Mouse (Mus musculus): Measurements from ENCODE around the gene Epb41l4b. TPM values are rescaled to one million over a fixed set of nuclear protein-coding genes. Genes with fewer than 3 reads are reported as not detected.

Gene Epb41l4b
- polyA plus RNA-seq, 1 experiment from 2014 or later: 5.2 TPM

- WGBS: 56% methylated on average over 4 of the region's 4 CpGs
Observed at GRCm38 (mm10) chr4:57031440-57031839, 111.8 kb downstream of the Epb41l4b start.

GRCm38 (mm10) chr4:57027954-57028353 is 115.3 kb downstream of the Epb41l4b start:
- H3K9me3 ChIP-seq (replicated peaks): no peaks in the 10 kb centered on the region
- ATAC-seq (ENCODE audit: insufficient number of reproducible peaks, low FRiP score, low TSS enrichment, low read depth): no peak
- 65% methylated on average over 10 of the region's 10 CpGs for WGBS
- no peak overlapping the region for H3K27ac ChIP-seq (replicated peaks)
- no peaks in the 10 kb centered on the region for H3K27me3 ChIP-seq
- no peak overlapping the region for H3K4me2 ChIP-seq (replicated peaks)
- no peak overlapping the region for H3K4me3 ChIP-seq (replicated peaks)
- no peaks in the 10 kb centered on the region for H3K4me1 ChIP-seq
- no peaks in the 10 kb centered on the region for H3K36me3 ChIP-seq
- no peak overlapping the region for H3K9ac ChIP-seq

More at GRCm38 (mm10) chr4:57031440-57031839, 111.8 kb downstream of the Epb41l4b start:
- no peaks in the 10 kb centered on the region for H3K36me3 ChIP-seq
- H3K9ac ChIP-seq: no peak overlapping the region
- H3K4me1 ChIP-seq: no peaks in the 10 kb centered on the region
- no peak overlapping the region for H3K4me3 ChIP-seq (replicated peaks)
- no peak for ATAC-seq (ENCODE audit: insufficient number of reproducible peaks, low FRiP score, low TSS enrichment, low read depth)
- no peak overlapping the region for H3K27ac ChIP-seq (replicated peaks)
- H3K27me3 ChIP-seq: no peaks in the 10 kb centered on the region
- H3K9me3 ChIP-seq (replicated peaks): no peaks in the 10 kb centered on the region
- no peak overlapping the region for H3K4me2 ChIP-seq (replicated peaks)

GRCm38 (mm10) chr4:57023527-57023926 is 119.7 kb downstream of the Epb41l4b start:
- ATAC-seq (ENCODE audit: insufficient number of reproducible peaks, low FRiP score, low TSS enrichment, low read depth): no peak
- Histone ChIP-seq H3K36me3 (no peaks in the 10 kb centered on the region), H3K4me2 (replicated peaks) (no peak overlapping the region), H3K27me3 (no peaks in the 10 kb centered on the region), H3K4me3 (replicated peaks) (no peak overlapping the region), H3K9me3 (replicated peaks) (no peaks in the 10 kb centered on the region), H3K9ac (no peak overlapping the region), H3K27ac (replicated peaks) (no peak overlapping the region), H3K4me1 (no peaks in the 10 kb centered on the region)
- WGBS: 42% methylated on average over 3 of the region's 3 CpGs

- no peaks in the 10 kb centered on the region for H3K36me3 ChIP-seq
- no peak overlapping the region for H3K27ac ChIP-seq (replicated peaks)
- H3K9me3 ChIP-seq (replicated peaks): no peaks in the 10 kb centered on the region
- no peaks in the 10 kb centered on the region for H3K4me1 ChIP-seq
- no peak overlapping the region for H3K4me2 ChIP-seq (replicated peaks)
- no peak overlapping the region for H3K4me3 ChIP-seq (replicated peaks)
- WGBS: 80% methylated on average over 3 of the region's 3 CpGs
- ATAC-seq (ENCODE audit: insufficient number of reproducible peaks, low FRiP score, low TSS enrichment, low read depth): no peak
- no peaks in the 10 kb centered on the region for H3K27me3 ChIP-seq
- H3K9ac ChIP-seq: no peak overlapping the region
Observed at GRCm38 (mm10) chr4:57021288-57021687, 121.9 kb downstream of the Epb41l4b start.

GRCm38 (mm10) chr4:57017229-57017628 is 126.0 kb downstream of the Epb41l4b start:
- Histone ChIP-seq H3K4me1 (no peaks in the 10 kb centered on the region), H3K9ac (no peak overlapping the region), H3K4me2 (replicated peaks) (no peak overlapping the region), H3K27me3 (no peaks in the 10 kb centered on the region; the same call in 1 of the 2 replicates), H3K4me3 (replicated peaks) (no peak overlapping the region), H3K27ac (replicated peaks) (no peak overlapping the region), H3K36me3 (no peaks in the 10 kb centered on the region), H3K9me3 (replicated peaks) (no peaks in the 10 kb centered on the region)
- no peak for ATAC-seq (ENCODE audit: insufficient number of reproducible peaks, low FRiP score, low TSS enrichment, low read depth)
- WGBS: 30% methylated on average over 5 of the region's 5 CpGs

GRCm38 (mm10) chr4:57016366-57017171 is 126.7 kb downstream of the Epb41l4b start:
- H3K27me3 ChIP-seq: no peaks in the 10 kb centered on the region; the same call in 1 of the 2 replicates
- no peak for ATAC-seq (ENCODE audit: insufficient number of reproducible peaks, low FRiP score, low TSS enrichment, low read depth)
- no peaks in the 10 kb centered on the region for H3K4me1 ChIP-seq
- H3K9me3 ChIP-seq (replicated peaks): no peaks in the 10 kb centered on the region
- no peak overlapping the region for H3K9ac ChIP-seq
- WGBS: 53% methylated on average over 18 of the region's 18 CpGs
- H3K4me2 ChIP-seq (replicated peaks): no peak overlapping the region
- H3K4me3 ChIP-seq (replicated peaks): no peak overlapping the region
- H3K27ac ChIP-seq (replicated peaks): no peak overlapping the region
- H3K36me3 ChIP-seq: no peaks in the 10 kb centered on the region

- no peak overlapping the region for H3K27ac ChIP-seq (replicated peaks)
- no peak overlapping the region for H3K4me2 ChIP-seq (replicated peaks)
- WGBS: 75% methylated on average over 5 of the region's 5 CpGs
- H3K4me1 ChIP-seq: peaks cover 4% of the 10 kb centered on the region; the same call in 1 of the 2 replicates
- no peaks in the 10 kb centered on the region for H3K9me3 ChIP-seq (replicated peaks)
- H3K9ac ChIP-seq: no peak overlapping the region
- H3K27me3 ChIP-seq: no peaks in the 10 kb centered on the region; the same call in 1 of the 2 replicates
- no peak overlapping the region for H3K4me3 ChIP-seq (replicated peaks)
- ATAC-seq (ENCODE audit: insufficient number of reproducible peaks, low FRiP score, low TSS enrichment, low read depth): no peak
- no peaks in the 10 kb centered on the region for H3K36me3 ChIP-seq
Observed at GRCm38 (mm10) chr4:57015032-57015431, 128.2 kb downstream of the Epb41l4b start.

GRCm38 (mm10) chr4:57011454-57012046 is 131.7 kb downstream of the Epb41l4b start:
- no peaks in the 10 kb centered on the region; the same call in 1 of the 2 replicates for H3K27me3 ChIP-seq
- no peaks in the 10 kb centered on the region for H3K36me3 ChIP-seq
- no peak overlapping the region for H3K4me2 ChIP-seq (replicated peaks)
- no peaks in the 10 kb centered on the region for H3K9me3 ChIP-seq (replicated peaks)
- no peak overlapping the region for H3K27ac ChIP-seq (replicated peaks)
- ATAC-seq (ENCODE audit: insufficient number of reproducible peaks, low FRiP score, low TSS enrichment, low read depth): no peak
- no peak overlapping the region for H3K9ac ChIP-seq
- H3K4me1 ChIP-seq: peaks cover 4% of the 10 kb centered on the region; the same call in 1 of the 2 replicates
- 57% methylated on average over 8 of the region's 8 CpGs for WGBS
- H3K4me3 ChIP-seq (replicated peaks): no peak overlapping the region

- H3K4me2 ChIP-seq (replicated peaks): no peak overlapping the region
- H3K36me3 ChIP-seq: no peaks in the 10 kb centered on the region
- H3K4me1 ChIP-seq: peaks cover 4% of the 10 kb centered on the region; the same call in 1 of the 2 replicates
- WGBS: 5% methylated on average over 6 of the region's 6 CpGs
- H3K4me3 ChIP-seq (replicated peaks): no peak overlapping the region
- H3K9me3 ChIP-seq (replicated peaks): no peaks in the 10 kb centered on the region
- H3K27ac ChIP-seq (replicated peaks): no peak overlapping the region
- H3K27me3 ChIP-seq: no peaks in the 10 kb centered on the region; the same call in 1 of the 2 replicates
- no peak for ATAC-seq (ENCODE audit: insufficient number of reproducible peaks, low FRiP score, low TSS enrichment, low read depth)
- H3K9ac ChIP-seq: no peak overlapping the region
Observed at GRCm38 (mm10) chr4:57010919-57011318, 132.3 kb downstream of the Epb41l4b start.

- ATAC-seq (ENCODE audit: insufficient number of reproducible peaks, low FRiP score, low TSS enrichment, low read depth): no peak
- 47% methylated on average over 5 of the region's 5 CpGs for WGBS
- no peaks in the 10 kb centered on the region for H3K9me3 ChIP-seq (replicated peaks)
Observed at GRCm38 (mm10) chr4:57010425-57010824, 132.8 kb downstream of the Epb41l4b start.

GRCm38 (mm10) chr4:57007717-57008116 is 135.5 kb downstream of the Epb41l4b start:
- Histone ChIP-seq H3K27ac (replicated peaks) (no peak overlapping the region), H3K9ac (no peak overlapping the region), H3K36me3 (no peaks in the 10 kb centered on the region), H3K4me2 (replicated peaks) (no peak overlapping the region), H3K9me3 (replicated peaks) (no peaks in the 10 kb centered on the region), H3K4me3 (replicated peaks) (no peak overlapping the region), H3K4me1 (peaks cover 20% of the 10 kb centered on the region), H3K27me3 (no peaks in the 10 kb centered on the region)
- ATAC-seq (ENCODE audit: insufficient number of reproducible peaks, low FRiP score, low TSS enrichment, low read depth): no peak
- 50% methylated on average over 9 of the region's 9 CpGs for WGBS

More at GRCm38 (mm10) chr4:57010425-57010824, 132.8 kb downstream of the Epb41l4b start:
- peaks cover 4% of the 10 kb centered on the region; the same call in 1 of the 2 replicates for H3K4me1 ChIP-seq
- no peaks in the 10 kb centered on the region; the same call in 1 of the 2 replicates for H3K27me3 ChIP-seq
- no peak overlapping the region for H3K27ac ChIP-seq (replicated peaks)
- H3K9ac ChIP-seq: no peak overlapping the region
- H3K4me2 ChIP-seq (replicated peaks): no peak overlapping the region
- H3K36me3 ChIP-seq: no peaks in the 10 kb centered on the region
- H3K4me3 ChIP-seq (replicated peaks): no peak overlapping the region
